Mouse (Mus musculus) liver, postnatal 0 days (tissue): ENCODE data around the gene Kcnmb2.

Experiments used
- CTCF ChIP-seq: sonication (generic); IDR thresholded peaks from 2 replicates; pipeline ENCODE4 v1.5.1; 2016; ENCODE audit warnings: antibody characterized with exemption, low read depth
- EP300 ChIP-seq: IDR thresholded peaks from 2 replicates; pipeline ENCODE4 v1.6.1; 2016; ENCODE audit warnings: antibody characterized with exemption, low read depth, mild to moderate bottlenecking

GRCm38 (mm10) chr3:32189956-32190355 lies 287.6 kb downstream of the Kcnmb2 start:
- TF ChIP-seq EP300 (no peak), CTCF (no peak)
